Comparison of ENCODE assay signal across 8 mouse cellular contexts in genomic region chr5:146705815-146706408, GRCm38 (mm10).
DNase-seq lines count a peak whose midpoint lies in the region; ATAC-seq and TF ChIP-seq lines count a peak whose summit lies in the region.

No protein-coding gene starts in this region.

- no peak overlapping the region for H3K27ac ChIP-seq in heart, embryonic 13.5 days (replicated peaks)
- no peak overlapping the region for H3K27ac ChIP-seq in liver, embryonic 14.5 days
- no peak overlapping the region for H3K27ac ChIP-seq in neural tube, embryonic 13.5 days (replicated peaks)
- H3K27ac ChIP-seq in testis, adult 2 months (ENCODE audit: control insufficient read depth, insufficient read depth, low read depth, low read length): peak overlapping the region; percentile 19; the same call in 1 of the 2 replicates

- no peak overlapping the region for H3K4me3 ChIP-seq in heart, embryonic 13.5 days
- H3K4me3 ChIP-seq in liver, embryonic 14.5 days (ENCODE audit: insufficient read depth in 1 of 2, low read depth in 2 of 2, low read length in 2 of 2): no peak overlapping the region
- no peak overlapping the region for H3K4me3 ChIP-seq in neural tube, embryonic 13.5 days
- peak overlapping the region; percentile 78 for H3K4me3 ChIP-seq in testis, adult 2 months (ENCODE audit: control insufficient read depth, low read depth, low read length)

- peak; percentile 81 to 88 for DNase-seq in CD8-positive naive resting alpha-beta T cell, adult 2 months (ENCODE audit: low read depth in 2 of 2, low spot score in 2 of 2)
- DNase-seq in brain, embryonic 14.5 days (ENCODE audit: low read depth): peak; percentile 87
- DNase-seq in kidney, postnatal 14 days: peak; percentile 89
- peak; percentile 71 to 76 (median 74) for DNase-seq in liver, embryonic 14.5 days (ENCODE audit: low read depth in 3 of 3, low spot score in 3 of 3)

- H3K4me1 ChIP-seq in heart, embryonic 13.5 days: peaks cover 21% of the 10 kb centered on the region
- H3K4me1 ChIP-seq in liver, embryonic 14.5 days (replicated peaks; ENCODE audit: control insufficient read depth in 2 of 2, insufficient read depth in 2 of 2, low read length in 1 of 2): peaks cover 23 to 42% of the 10 kb centered on the region in 2 experiments
- H3K4me1 ChIP-seq in neural tube, embryonic 13.5 days (replicated peaks): peaks cover 7% of the 10 kb centered on the region; the same call in 1 of the 2 replicates
- peaks cover 9% of the 10 kb centered on the region for H3K4me1 ChIP-seq in testis, adult 2 months (ENCODE audit: control insufficient read depth, insufficient read depth, low read length)

- H3K4me2 ChIP-seq in heart, embryonic 13.5 days: peak overlapping the region; percentile 33
- no peak overlapping the region for H3K4me2 ChIP-seq in liver, embryonic 14.5 days (ENCODE audit: low read depth)
- H3K4me2 ChIP-seq in neural tube, embryonic 13.5 days: no peak overlapping the region

- no peak for TF ChIP-seq EP300 in liver, embryonic 14.5 days (IDR thresholded peaks at IDR 0.05; ENCODE audit: low read depth)

- no peaks in the 10 kb centered on the region for H3K36me3 ChIP-seq in heart, embryonic 13.5 days
- H3K36me3 ChIP-seq in liver, embryonic 14.5 days (replicated peaks; ENCODE audit: control insufficient read depth, insufficient read depth, low read depth): no peaks in the 10 kb centered on the region
- no peaks in the 10 kb centered on the region for H3K36me3 ChIP-seq in neural tube, embryonic 13.5 days
- no peaks in the 10 kb centered on the region for H3K36me3 ChIP-seq in testis, adult 2 months (ENCODE audit: control insufficient read depth, insufficient read depth, low read length)

- peaks cover 4% of the 10 kb centered on the region; the same call in 1 of the 2 replicates for H3K9me3 ChIP-seq in heart, embryonic 13.5 days
- peaks cover 3% of the 10 kb centered on the region for H3K9me3 ChIP-seq in liver, embryonic 14.5 days (ENCODE audit: control insufficient read depth, low read length)
- no peaks in the 10 kb centered on the region for H3K9me3 ChIP-seq in neural tube, embryonic 13.5 days

- H3K27me3 ChIP-seq in heart, embryonic 13.5 days (replicated peaks): no peaks in the 10 kb centered on the region
- no peaks in the 10 kb centered on the region for H3K27me3 ChIP-seq in liver, embryonic 14.5 days (ENCODE audit: control insufficient read depth, insufficient read depth, low read length)
- no peaks in the 10 kb centered on the region for H3K27me3 ChIP-seq in neural tube, embryonic 13.5 days
- no peaks in the 10 kb centered on the region for H3K27me3 ChIP-seq in testis, adult 2 months (ENCODE audit: control insufficient read depth, insufficient read depth, low read length)

- 13% methylated on average over 12 of the region's 12 CpGs for WGBS in heart, embryonic 13.5 days
- 14% methylated on average over 12 of the region's 12 CpGs for WGBS in liver, embryonic 14.5 days (ENCODE audit: insufficient replicate concordance)
- WGBS in neural tube, embryonic 13.5 days: 11% methylated on average over 12 of the region's 12 CpGs

- TF ChIP-seq POLR2A in brain, embryonic 14.5 days (IDR thresholded peaks at IDR 0.05; ENCODE audit: borderline replicate concordance, extremely low read depth, insufficient read depth, insufficient read length, poor library complexity, severe bottlenecking): no peak
- TF ChIP-seq POLR2A in testis, adult 2 months (IDR thresholded peaks at IDR 0.05; ENCODE audit: control insufficient read depth, low read depth, low read length): no peak

- 0 out of 2 replicates have a peak overlapping the region, but pooled peaks have one; percentile 40 for H3K9ac ChIP-seq in heart, embryonic 13.5 days
- H3K9ac ChIP-seq in liver, embryonic 14.5 days (replicated peaks): no peak overlapping the region
- no peak overlapping the region for H3K9ac ChIP-seq in neural tube, embryonic 13.5 days

- ATAC-seq in erythroblast, adult 5-6 weeks (replicated peaks; ENCODE audit: low FRiP score, poor library complexity, severe bottlenecking): peak; percentile 68
- ATAC-seq in heart, embryonic 13.5 days (ENCODE audit: extremely low read depth, insufficient number of reproducible peaks, low FRiP score, low TSS enrichment): no peak
- no peak for ATAC-seq in liver, embryonic 14.5 days (ENCODE audit: insufficient read depth)
- peak; percentile 54; the same call in 1 of the 2 replicates for ATAC-seq in neural tube, embryonic 13.5 days (ENCODE audit: low read depth)

- TF ChIP-seq CTCF in brain, embryonic 14.5 days (IDR thresholded peaks at IDR 0.05; ENCODE audit: borderline replicate concordance, extremely low read depth, insufficient read depth, insufficient read length): peak; percentile 83; the same call in 1 of the 2 replicates
- peak; percentile 92 for TF ChIP-seq CTCF in liver, embryonic 14.5 days (IDR thresholded peaks at IDR 0.05; ENCODE audit: low read depth)
- peak; percentile 27; the same call in 1 of the 2 replicates for TF ChIP-seq CTCF in testis, adult 2 months (IDR thresholded peaks at IDR 0.05; ENCODE audit: control insufficient read depth, insufficient read depth, insufficient replicate concordance, low read depth, low read length)

Comparison
In these comparisons a context has a peak if more than half of its experiments do, and no peak if none do; other contexts are left out.
1. CTCF ChIP-seq: peak in every context shown above with its lines; median percentile 92 in liver, embryonic 14.5 days; 83 in brain, embryonic 14.5 days; 27 in testis, adult 2 months.
2. ATAC-seq: peak in erythroblast, adult 5-6 weeks (single experiment) and neural tube, embryonic 13.5 days (single experiment); none in heart, embryonic 13.5 days (single experiment) and liver, embryonic 14.5 days (single experiment).
3. Peak in every context shown above with its lines, with median percentiles within 50 percentile points of each other: DNase-seq.